24 mouse cellular contexts compared by ENCODE assay signal in the genomic region with DNA sequence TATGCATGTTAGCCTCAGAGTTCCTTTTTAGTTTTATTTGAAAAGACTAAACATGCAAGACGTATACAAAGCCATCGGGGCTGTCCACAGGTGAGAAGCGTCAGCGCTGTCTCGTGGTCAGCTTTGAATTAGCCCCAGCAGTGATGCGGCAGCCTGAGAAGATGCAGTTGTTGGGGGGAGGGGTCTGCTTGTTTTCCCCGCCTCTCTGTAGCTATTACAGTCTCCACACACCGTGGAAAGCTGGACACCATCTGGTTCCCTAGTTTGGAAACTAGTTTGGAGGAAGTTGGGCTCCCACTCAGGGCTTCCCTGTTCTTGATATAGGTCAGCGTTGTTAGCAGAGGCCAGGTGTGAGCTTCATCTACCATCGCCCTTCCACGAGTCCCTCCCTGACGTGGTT. TPM values are rescaled to one million over a fixed set of nuclear protein-coding genes. Genes with fewer than 3 reads are reported as not detected.
DNase-seq lines count a peak whose midpoint lies in the region; ATAC-seq lines count a peak whose summit lies in the region.
"Had no signal": no experiment of that assay in that cellular context is flagged by ENCODE, and none has a peak within 500 bp of the region (broad histone marks: within the 10 kb centered on the region; RNA-seq: fewer than 3 reads in every experiment).

No protein-coding gene starts in this region.

- H3K36me3 ChIP-seq in kidney, embryonic 15.5 days, result peaks cover 59% of the 10 kb centered on the region
- H3K36me3 ChIP-seq in embryonic facial prominence, embryonic 11.5 days (replicated peaks; ENCODE audit: control insufficient read depth, insufficient read depth, low read depth, low read length), result no peaks in the 10 kb centered on the region
- H3K36me3 ChIP-seq in stomach, embryonic 16.5 days (ENCODE audit: control insufficient read depth, insufficient read depth, low read length), result peaks cover 11% of the 10 kb centered on the region; the same call in 1 of the 2 replicates
- H3K36me3 ChIP-seq in hindbrain, embryonic 14.5 days (replicated peaks; ENCODE audit: control insufficient read depth, insufficient read depth), result no peaks in the 10 kb centered on the region
- H3K36me3 ChIP-seq: hindbrain, embryonic 12.5 days had no signal

- H3K27ac ChIP-seq in kidney, embryonic 15.5 days, result peak overlapping the region; percentile 67
- H3K27ac ChIP-seq in embryonic facial prominence, embryonic 11.5 days (replicated peaks; ENCODE audit: low read depth, low read length), result no peak overlapping the region
- H3K27ac ChIP-seq in stomach, embryonic 16.5 days (ENCODE audit: low read length), result no peak overlapping the region
- H3K27ac ChIP-seq in hindbrain, embryonic 14.5 days, result no peak overlapping the region
- H3K27ac ChIP-seq: embryonic facial prominence, embryonic 13.5 days; forebrain, embryonic 10.5 days; forebrain, embryonic 13.5 days; heart, adult 2 months; heart, embryonic 10.5 days; heart, embryonic 13.5 days; hindbrain, embryonic 12.5 days had no signal

- peaks cover 25% of the 10 kb centered on the region for H3K4me1 ChIP-seq in kidney, embryonic 15.5 days
- H3K4me1 ChIP-seq in embryonic facial prominence, embryonic 11.5 days (ENCODE audit: control insufficient read depth, insufficient read depth, low read length), result no peaks in the 10 kb centered on the region; the same call in 1 of the 2 replicates
- H3K4me1 ChIP-seq in stomach, embryonic 16.5 days (ENCODE audit: control insufficient read depth, insufficient read depth, low read length), result peaks cover 11% of the 10 kb centered on the region
- H3K4me1 ChIP-seq in hindbrain, embryonic 14.5 days (replicated peaks; ENCODE audit: control insufficient read depth, insufficient read depth, low read length), result no peaks in the 10 kb centered on the region
- H3K4me1 ChIP-seq: forebrain, embryonic 13.5 days; hindbrain, embryonic 12.5 days had no signal

- 0 out of 2 replicates have a peak, but pooled peaks have one; percentile 27 for ATAC-seq in kidney, embryonic 15.5 days (replicated peaks; ENCODE audit: low FRiP score)
- 0 out of 2 replicates have a peak, but pooled peaks have one; percentile 17 for ATAC-seq in embryonic facial prominence, embryonic 11.5 days (replicated peaks; ENCODE audit: insufficient number of reproducible peaks, low FRiP score, low TSS enrichment, low read depth)
- ATAC-seq in stomach, embryonic 16.5 days (ENCODE audit: insufficient read depth, low FRiP score), result 0 out of 2 replicates have a peak, but pooled peaks have one; percentile 34
- ATAC-seq in hindbrain, embryonic 14.5 days (ENCODE audit: low FRiP score), result no peak
- ATAC-seq: CD4-positive, CD25-positive, alpha-beta regulatory T cell, adult 4 months; forebrain, embryonic 13.5 days; forebrain, embryonic 16.5 days; hindbrain, embryonic 16.5 days had no signal

- H3K4me3 ChIP-seq in kidney, embryonic 15.5 days (replicated peaks), result no peak overlapping the region
- H3K4me3 ChIP-seq in embryonic facial prominence, embryonic 11.5 days (ENCODE audit: low read depth, low read length), result no peak overlapping the region
- H3K4me3 ChIP-seq in stomach, embryonic 16.5 days (replicated peaks; ENCODE audit: low read length), result no peak overlapping the region
- H3K4me3 ChIP-seq in hindbrain, embryonic 14.5 days (replicated peaks; ENCODE audit: low read length), result no peak overlapping the region
- H3K4me3 ChIP-seq: embryonic facial prominence, embryonic 13.5 days; forebrain, embryonic 10.5 days; forebrain, embryonic 13.5 days; heart, adult 2 months; heart, embryonic 10.5 days; heart, embryonic 13.5 days; hindbrain, embryonic 12.5 days had no signal

- intact Hi-C loops in heart, postnatal 10 days (cut with DNase I), result loop anchor here (5.0 kb wide), 1 partner anchor 191 kb away; no protein-coding TSS in a partner anchor

- no peak overlapping the region for H3K4me2 ChIP-seq in kidney, embryonic 15.5 days
- H3K4me2 ChIP-seq in embryonic facial prominence, embryonic 11.5 days (ENCODE audit: low read depth, low read length), result no peak overlapping the region
- no peak overlapping the region for H3K4me2 ChIP-seq in stomach, embryonic 16.5 days (ENCODE audit: low read depth, low read length)
- H3K4me2 ChIP-seq in hindbrain, embryonic 14.5 days (replicated peaks), result no peak overlapping the region
- H3K4me2 ChIP-seq: embryonic facial prominence, embryonic 13.5 days; forebrain, embryonic 13.5 days; heart, embryonic 13.5 days; hindbrain, embryonic 12.5 days had no signal

- no peaks in the 10 kb centered on the region for H3K27me3 ChIP-seq in kidney, embryonic 15.5 days
- H3K27me3 ChIP-seq in embryonic facial prominence, embryonic 11.5 days (ENCODE audit: control insufficient read depth, insufficient read depth, low read length), result no peaks in the 10 kb centered on the region
- H3K27me3 ChIP-seq in stomach, embryonic 16.5 days (ENCODE audit: control insufficient read depth, insufficient read depth, low read length), result no peaks in the 10 kb centered on the region
- no peaks in the 10 kb centered on the region for H3K27me3 ChIP-seq in hindbrain, embryonic 14.5 days (ENCODE audit: control insufficient read depth, insufficient read depth, low read length)
- H3K27me3 ChIP-seq: embryonic facial prominence, embryonic 13.5 days; forebrain, embryonic 13.5 days; heart, embryonic 13.5 days; hindbrain, embryonic 12.5 days had no signal

- H3K9me3 ChIP-seq in kidney, embryonic 15.5 days (replicated peaks), result no peaks in the 10 kb centered on the region
- no peaks in the 10 kb centered on the region for H3K9me3 ChIP-seq in embryonic facial prominence, embryonic 11.5 days (replicated peaks; ENCODE audit: control insufficient read depth, low read length)
- H3K9me3 ChIP-seq in stomach, embryonic 16.5 days (replicated peaks; ENCODE audit: control insufficient read depth, low read length), result no peaks in the 10 kb centered on the region
- H3K9me3 ChIP-seq in hindbrain, embryonic 14.5 days (ENCODE audit: control insufficient read depth, low read length), result no peaks in the 10 kb centered on the region
- H3K9me3 ChIP-seq: embryonic facial prominence, embryonic 13.5 days; forebrain, embryonic 10.5 days; forebrain, embryonic 13.5 days; heart, embryonic 10.5 days; heart, embryonic 13.5 days; hindbrain, embryonic 12.5 days had no signal

- DNase-seq in kidney, postnatal 36 days, result no peak
- DNase-seq in kidney, postnatal 10 days, result peak; percentile 67
- DNase-seq in kidney, adult 18-20 months, result no peak
- peak; percentile 24 for DNase-seq in embryonic facial prominence, embryonic 11.5 days (ENCODE audit: low spot score)
- DNase-seq in heart, postnatal 10 days, result no peak
- DNase-seq in hindbrain, embryonic 14.5 days (ENCODE audit: low spot score), result no peak
- DNase-seq: cerebellum, adult 11 months; cerebellum, adult 2 months; cerebellum, adult 9-11 months; cerebellum, postnatal 25 days; gastrocnemius, postnatal 10 days; gastrocnemius, postnatal 36 days; heart, adult 2 months had no signal

- no peak overlapping the region for H3K9ac ChIP-seq in kidney, embryonic 15.5 days
- H3K9ac ChIP-seq in embryonic facial prominence, embryonic 11.5 days (replicated peaks; ENCODE audit: low read length), result no peak overlapping the region
- no peak overlapping the region for H3K9ac ChIP-seq in stomach, embryonic 16.5 days (ENCODE audit: low read length)
- H3K9ac ChIP-seq in hindbrain, embryonic 14.5 days, result no peak overlapping the region
- H3K9ac ChIP-seq: embryonic facial prominence, embryonic 13.5 days; forebrain, embryonic 13.5 days; heart, embryonic 13.5 days; hindbrain, embryonic 12.5 days had no signal

- WGBS in kidney, embryonic 15.5 days, result 62% methylated on average over 12 of the region's 12 CpGs
- WGBS in embryonic facial prominence, embryonic 11.5 days, result 69% methylated on average over 12 of the region's 12 CpGs
- 56% methylated on average over 12 of the region's 12 CpGs for WGBS in stomach, embryonic 16.5 days
- WGBS in hindbrain, embryonic 14.5 days, result 94% methylated on average over 12 of the region's 12 CpGs

RNA-seq across cellular contexts. Expression of a gene that starts 53.2 kb away (rescaled TPM):
- polyA plus RNA-seq in kidney, embryonic 15.5 days (2015; fragmentation: Nextera tagmentation; extraction: Ambion mirVana), result 24.9 and 26.2 TPM in 2 replicates
- 10.0 and 12.8 TPM in 2 replicates for polyA plus RNA-seq in embryonic facial prominence, embryonic 11.5 days (2014; fragmentation: Nextera tagmentation; extraction: Ambion mirVana)
- polyA plus RNA-seq in stomach, embryonic 16.5 days (2015; fragmentation: Nextera tagmentation; extraction: Ambion mirVana), result 17.4 and 17.6 TPM in 2 replicates
- 10 to 100 TPM; 16.0 to 17.5 TPM for total RNA-seq in heart, postnatal 10 days (2021)
- polyA plus RNA-seq in hindbrain, embryonic 14.5 days (2014; fragmentation: Nextera tagmentation; extraction: Ambion mirVana), result 7.5 and 7.7 TPM in 2 replicates

Comparison
In these comparisons a context has a peak if more than half of its experiments do, and no peak if none do; other contexts are left out.
1. DNase-seq: peak in kidney, postnatal 10 days (single experiment) and embryonic facial prominence, embryonic 11.5 days (single experiment); none in kidney, postnatal 36 days (0 of 2), kidney, adult 18-20 months (single experiment), heart, postnatal 10 days (0 of 2) and hindbrain, embryonic 14.5 days (single experiment).